Mouse (Mus musculus) brain, adult 2 months (tissue): ENCODE measurements around the gene Stx4a.
A peak's percentile ranks its signal among the peaks of the same experiment; 100 is the strongest.
"Not testable (repeated sequence)": the region's sequence is repeated elsewhere in the genome, so short reads cannot be mapped to it uniquely, and the experiment has no call there.

Source experiments
- DNase-seq: peaks from one replicate; pipeline ENCODE4 v3.0.0; 2011; ENCODE audit warnings: low read depth, low spot score

Stx4a gene

DNA sequence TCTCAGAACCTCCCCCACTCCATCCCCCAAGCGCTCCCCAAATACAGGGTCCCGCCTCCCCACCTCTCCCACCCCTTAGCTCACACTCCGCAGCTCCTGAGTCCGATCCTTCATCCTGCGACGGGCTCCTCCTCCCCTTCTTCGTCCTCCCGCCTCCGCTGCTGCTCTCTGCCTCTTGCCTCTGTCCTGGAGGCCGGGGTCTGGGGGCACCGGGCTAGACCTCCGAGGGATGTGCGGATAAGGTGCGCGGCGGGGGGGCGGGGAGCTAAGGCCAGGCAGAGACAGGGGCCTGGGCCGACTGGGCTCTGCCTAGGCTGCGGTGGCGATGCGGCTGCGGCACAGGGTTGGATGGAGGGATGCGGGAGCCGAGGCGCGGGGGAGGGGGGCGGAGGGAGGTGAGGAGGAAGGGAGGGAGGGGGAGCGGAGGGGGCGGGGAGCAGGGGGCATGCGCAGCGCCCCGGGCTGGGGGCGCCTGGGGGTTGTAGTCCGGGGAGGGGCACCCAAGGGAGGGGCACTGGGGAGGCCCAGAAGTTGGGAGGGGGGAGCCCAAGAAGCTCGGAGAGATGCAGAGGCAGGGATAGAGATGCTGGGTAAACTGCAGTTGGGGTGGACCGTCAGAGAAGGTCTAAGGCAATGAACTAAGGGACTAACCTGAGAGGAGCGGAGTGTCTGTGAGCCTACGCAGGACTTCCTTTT is at the start of gene Stx4a, which contains the start of gene Stx1b:
Stx4a (plus strand) TSS at position 119 of the 696 bp plus-strand sequence.
Stx1b (minus strand) TSS at position 374 of the 696 bp plus-strand sequence.
- peak; percentile 94 for DNase-seq

DNA sequence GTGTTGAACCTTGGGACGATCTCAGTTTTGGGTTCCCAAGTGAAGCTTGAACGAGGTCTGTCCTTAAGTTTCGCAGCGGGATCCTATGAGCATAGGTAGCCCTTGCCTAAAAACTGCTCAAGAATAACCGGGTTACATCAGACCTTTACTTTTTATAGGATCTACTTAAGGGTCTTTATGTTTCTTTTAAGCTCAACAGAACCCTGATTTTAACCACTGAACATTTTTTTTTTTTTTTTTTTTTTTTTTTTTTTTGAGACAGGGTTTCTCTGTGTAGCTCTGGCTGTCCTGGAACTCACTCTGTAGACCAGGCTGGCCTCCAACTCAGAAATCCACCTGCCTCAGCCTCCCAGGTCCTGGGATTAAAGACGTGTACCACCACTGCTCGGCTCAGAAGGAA is 48.3 kb upstream of the Stx4a start:
- not testable (repeated sequence) for DNase-seq

DNA sequence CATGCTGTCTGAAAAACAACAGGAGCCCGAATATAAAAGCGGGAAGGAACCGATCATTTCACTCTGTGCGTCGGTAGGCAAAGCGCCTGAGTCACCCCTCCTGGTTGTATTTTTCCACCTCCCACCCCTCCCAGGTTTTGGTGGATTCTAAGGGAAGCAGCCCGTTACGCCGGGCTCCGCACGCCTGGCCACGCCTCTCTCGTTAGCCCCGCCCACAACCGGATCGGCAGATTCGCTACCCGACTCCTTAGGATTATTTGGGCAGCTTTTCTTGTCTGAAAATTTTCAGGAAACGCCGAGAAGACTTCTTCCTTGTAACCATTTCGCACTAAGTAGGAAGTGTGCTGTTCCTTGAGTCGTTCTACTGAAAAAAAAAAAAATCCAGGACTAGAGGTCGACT is 47.7 kb upstream of the Stx4a start, which contains the start of gene Setd1a:
Setd1a (plus strand) TSS at position 245 of the 400 bp plus-strand sequence.
- DNase-seq: peak; percentile 95

DNA sequence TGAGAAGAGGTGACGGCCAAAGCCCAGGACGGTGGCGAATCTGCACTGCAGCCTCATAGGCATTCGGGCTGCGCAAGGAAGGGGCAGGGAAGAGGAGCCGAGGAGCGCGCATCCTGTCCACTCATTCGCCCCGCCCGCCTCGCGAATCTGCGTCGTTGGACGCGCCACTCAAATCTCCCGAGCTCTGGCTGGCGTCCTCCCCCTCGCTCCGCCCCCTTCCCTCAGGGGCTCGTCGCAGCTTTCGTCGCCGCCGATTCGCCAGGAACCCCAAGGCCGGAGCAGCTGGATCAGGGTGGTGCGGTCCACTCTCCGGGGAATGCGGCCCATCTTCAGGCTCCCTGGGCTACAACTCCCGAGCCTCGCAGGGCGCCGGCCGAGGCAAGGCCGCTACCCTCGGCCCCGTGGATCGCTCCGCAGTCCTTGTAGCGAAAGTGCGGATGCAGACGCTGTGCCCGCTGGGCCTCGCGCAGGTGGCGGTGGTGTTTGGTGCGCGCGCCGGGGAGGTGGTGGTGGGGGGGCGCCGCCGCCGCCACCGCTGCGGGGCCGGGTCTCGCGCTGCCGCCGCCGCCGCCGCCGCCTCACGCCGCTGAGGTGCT is 47.1 kb upstream of the Stx4a start:
- DNase-seq: peak; percentile 99

DNA sequence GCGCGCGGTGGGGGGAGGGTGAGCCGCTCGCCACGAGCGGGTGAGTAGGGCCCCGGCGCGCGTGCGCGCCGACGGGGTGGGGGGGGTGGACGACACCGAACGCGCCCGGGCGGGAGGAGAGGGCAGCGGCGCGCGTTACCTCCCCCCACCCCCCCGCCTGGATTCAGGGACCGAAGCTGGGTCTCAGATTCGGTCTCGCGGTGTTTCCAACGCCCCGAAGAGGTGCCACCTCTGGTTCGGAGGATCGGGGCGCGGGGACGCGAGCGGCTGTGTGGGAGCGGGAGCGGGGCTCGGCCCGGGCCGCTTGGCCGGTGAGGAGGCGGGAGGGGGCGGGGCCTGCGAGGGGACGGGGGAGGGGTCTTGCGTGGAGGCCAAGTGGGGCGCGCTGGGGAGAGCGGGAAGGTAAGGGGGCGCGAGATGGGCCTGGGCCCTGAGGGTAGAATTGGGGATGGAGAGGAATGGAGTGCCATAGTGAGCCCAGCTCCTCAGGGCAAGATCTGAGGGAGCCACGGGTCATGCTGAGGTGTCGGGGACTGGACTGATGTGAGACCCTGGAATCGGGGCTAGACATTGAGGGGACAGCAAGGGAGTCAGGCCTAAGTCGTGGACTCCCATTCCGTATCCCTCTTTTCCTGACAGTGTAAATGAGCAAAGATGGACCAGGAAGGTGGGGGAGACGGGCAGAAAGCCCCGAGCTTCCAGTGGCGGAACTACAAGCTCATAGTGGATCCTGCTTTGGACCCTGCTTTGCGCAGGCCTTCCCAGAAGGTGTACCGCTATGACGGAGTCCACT is 46.4 kb upstream of the Stx4a start:
- DNase-seq: peak; percentile 61

DNA sequence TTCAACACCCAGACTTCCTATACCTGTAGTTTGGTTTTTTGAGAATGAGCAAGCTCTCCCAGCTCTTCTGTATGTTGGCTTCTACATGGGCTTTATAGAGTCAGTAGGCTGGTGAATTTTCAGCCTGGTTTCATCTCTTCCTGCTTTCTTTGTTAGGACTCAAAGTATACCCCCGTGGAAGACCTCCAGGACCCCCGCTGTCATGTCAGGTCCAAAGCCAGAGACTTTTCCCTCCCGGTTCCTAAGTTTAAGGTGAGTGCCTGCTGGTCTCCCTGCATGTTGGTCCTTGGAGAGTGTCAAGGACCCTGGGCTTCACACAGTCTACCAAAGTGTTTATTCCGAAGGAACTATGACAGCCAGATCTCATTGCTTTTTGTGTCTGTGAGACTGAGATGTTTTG is 45.7 kb upstream of the Stx4a start:
- no peak for DNase-seq

DNA sequence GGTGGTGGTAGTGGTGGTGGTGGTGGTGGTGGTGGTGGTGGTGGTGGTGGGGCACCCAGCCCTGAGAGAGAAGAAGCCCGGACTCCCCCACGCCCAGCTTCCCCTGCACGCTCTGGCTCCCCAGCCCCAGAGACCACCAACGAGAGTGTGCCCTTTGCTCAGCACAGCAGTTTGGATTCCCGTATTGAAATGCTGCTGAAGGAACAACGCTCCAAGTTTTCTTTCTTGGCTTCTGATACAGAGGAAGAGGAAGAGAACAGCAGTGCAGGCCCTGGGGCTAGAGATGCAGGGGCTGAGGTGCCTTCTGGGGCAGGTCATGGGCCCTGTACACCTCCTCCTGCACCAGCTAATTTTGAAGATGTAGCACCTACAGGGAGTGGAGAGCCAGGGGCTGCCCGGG is 38.8 kb upstream of the Stx4a start, which contains the start of gene Gm49388:
Gm49388 (plus strand) TSS at position 301 of the 400 bp plus-strand sequence.
- DNase-seq: no peak

DNA sequence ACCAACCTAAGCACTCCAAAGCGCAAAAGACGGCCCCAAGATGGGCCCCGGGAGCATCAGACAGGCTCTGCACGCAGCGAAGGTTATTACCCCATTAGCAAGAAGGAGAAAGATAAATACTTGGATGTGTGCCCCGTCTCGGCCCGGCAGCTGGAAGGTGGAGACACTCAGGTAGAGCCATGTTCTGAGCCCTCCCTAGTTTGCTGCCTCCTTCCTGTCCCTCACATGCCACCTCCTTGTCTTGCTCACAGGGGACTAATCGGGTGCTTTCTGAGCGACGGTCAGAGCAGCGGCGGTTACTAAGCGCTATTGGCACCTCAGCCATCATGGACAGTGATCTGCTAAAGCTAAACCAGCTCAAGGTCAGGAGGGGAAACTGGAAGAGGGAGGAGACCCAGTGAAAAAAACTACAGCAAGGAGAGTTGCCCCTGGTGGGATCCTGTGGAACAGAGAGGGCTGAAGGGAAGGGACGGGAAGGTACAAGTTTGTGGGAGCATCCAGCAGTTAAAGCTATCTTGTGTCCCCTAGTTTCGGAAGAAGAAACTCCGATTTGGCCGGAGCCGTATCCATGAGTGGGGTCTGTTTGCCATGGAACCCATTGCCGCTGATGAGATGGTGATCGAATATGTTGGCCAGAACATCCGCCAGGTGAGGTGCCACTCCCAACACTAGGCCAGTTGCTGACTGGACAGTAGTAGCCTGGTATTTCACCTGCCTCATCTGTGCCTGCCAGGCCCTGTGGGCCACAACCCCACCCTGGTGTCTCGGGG is 26.8 kb upstream of the Stx4a start:
- no peak for DNase-seq

DNA sequence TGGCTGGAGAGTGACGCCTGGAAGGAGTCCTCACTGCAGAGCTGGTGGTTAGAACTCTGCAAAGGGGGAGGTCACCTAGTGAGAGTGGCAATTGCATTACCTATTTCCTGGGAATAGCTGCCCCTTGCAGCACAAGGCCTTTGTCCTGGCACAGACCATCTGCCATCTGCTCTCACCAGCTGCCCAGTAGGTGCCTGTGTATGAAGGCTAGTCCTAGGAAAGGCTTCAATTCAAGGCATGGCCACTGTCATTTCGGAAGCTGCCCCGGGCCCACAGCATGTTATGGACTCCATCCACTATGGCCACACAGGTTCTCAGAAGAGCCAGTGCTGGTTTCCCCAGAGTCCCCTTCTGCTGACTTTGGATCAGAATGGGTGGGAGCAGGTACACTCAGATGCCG is 25.5 kb upstream of the Stx4a start:
- DNase-seq: peak; percentile 99

DNA sequence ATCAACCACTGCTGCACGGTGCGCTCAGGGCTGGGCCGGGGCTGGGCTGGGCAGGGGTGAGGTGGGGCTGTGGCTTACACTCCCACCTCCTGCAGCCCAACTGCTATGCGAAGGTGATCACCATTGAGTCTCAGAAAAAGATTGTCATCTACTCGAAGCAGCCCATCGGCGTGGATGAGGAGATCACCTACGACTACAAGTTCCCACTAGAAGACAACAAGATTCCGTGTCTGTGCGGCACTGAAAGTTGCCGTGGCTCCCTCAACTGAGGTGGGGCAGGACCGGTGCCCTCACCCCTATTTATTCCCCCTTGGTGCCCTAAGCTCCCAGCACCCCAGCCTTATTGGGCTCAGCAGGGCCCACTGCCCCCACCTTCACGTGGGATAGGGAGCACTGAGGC is 24.9 kb upstream of the Stx4a start:
- no peak for DNase-seq

DNA sequence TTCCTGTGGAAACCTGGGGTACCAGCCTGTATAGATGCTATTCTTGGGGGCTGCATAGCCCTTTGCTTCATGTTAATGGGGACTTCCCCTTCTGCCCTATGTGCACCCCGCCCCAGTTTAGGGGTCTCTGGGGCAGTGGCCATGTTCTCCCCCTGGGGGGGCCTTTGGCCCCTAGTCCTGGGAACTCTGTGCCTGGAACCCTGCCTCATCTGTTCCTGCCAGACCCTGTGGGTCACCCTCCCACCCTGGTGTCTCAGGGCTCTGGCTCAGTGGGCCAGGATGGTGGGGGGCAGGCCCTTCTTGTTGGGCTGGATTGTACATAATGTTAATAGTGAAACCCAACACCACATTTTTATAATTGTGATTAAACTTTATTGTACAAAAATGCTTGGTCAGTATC is 24.4 kb upstream of the Stx4a start:
- DNase-seq: no peak

DNA sequence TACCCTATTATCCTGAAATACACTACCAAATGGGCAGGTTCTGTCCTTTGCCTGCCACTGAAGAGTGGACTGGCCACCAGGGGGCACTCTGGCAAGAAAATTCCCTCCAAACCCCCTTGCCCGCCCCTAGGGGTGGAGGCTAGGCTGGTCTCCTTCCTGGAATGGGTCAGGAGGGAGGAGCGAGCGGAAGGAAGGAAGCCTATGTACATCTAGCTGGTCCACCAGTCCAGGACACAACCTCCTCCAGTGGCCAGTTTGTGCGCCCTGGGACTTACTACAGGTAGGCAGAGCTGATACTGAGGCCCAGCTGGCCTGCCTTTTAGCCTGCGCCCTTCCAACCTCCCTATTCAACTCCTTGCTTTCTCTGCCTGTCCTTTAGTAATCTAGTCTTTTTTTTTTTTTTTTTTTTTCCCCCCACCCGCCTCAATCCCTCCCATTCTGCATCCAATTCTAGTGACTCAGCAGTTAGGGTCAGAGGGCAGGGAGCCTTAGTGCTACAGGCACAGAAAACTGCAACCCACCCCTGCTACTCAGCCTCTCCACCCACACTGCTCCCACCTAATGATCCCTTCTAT is 23.6 kb upstream of the Stx4a start, which contains the start of gene Hsd3b7:
Hsd3b7 (plus strand) TSS at position 170 of the 575 bp plus-strand sequence.
- peak; percentile 94 for DNase-seq

DNA sequence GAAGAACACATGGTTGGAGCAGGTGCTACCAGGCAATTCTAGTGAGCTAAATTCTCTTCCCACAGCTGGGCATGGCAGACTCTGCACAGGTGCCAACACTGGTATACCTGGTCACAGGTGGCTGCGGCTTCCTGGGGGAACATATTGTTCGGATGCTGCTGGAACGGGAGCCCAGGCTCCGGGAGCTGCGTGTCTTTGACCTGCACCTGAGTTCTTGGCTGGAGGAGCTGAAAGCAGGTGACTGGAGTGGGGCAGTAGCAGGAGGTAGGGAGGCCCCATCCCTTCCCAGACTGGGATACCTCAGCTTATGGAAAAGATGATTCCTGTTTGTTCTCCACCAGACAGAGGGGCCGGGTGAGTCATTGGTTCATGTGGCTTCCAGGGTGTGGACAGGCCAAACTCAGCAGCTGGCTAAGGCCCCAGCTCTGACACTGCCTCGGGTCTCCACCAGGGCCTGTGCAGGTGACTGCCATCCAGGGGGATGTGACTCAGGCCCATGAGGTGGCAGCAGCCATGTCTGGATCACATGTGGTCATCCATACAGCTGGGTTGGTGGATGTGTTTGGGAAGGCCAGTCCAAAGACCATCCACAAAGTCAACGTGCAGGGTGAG is 23.0 kb upstream of the Stx4a start:
- peak; percentile 54 for DNase-seq

DNA sequence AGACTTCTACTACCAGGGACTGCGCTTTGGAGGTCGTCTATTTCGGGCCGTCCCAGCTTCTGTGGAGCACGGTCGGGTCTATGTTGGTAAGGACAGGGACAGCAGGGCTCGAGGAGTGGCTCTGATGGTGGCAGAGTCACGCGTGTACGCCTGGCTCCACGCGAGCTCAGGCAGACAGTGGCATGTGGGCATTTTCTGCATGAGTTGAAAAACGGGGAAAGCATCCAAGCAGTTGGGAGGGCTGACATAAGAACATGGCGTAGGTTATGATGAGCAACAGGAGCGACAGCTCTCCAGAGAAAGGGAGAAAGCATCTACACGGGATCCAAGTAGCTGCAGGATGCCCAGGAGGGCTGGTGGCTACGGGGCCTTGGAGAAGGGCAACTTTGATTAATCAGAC is 21.8 kb upstream of the Stx4a start:
- DNase-seq: peak; percentile 96

DNA sequence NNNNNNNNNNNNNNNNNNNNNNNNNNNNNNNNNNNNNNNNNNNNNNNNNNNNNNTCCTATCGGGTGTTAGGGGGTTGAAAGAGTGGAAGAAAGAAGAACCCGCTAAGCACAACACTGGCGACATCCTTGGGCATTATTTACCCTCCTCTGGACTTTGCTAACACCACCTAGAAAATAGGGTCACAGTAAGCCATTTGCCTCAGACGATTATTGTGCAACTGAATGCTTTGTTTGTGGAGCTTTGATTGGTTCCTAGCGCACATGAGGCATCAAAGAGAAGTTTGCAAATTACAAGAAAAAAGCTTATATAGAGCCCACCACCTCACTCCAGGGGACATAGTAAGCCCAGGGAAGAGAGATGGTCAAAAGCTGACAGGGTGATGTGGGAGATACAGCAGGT is 15.3 kb upstream of the Stx4a start:
- no peak for DNase-seq

DNA sequence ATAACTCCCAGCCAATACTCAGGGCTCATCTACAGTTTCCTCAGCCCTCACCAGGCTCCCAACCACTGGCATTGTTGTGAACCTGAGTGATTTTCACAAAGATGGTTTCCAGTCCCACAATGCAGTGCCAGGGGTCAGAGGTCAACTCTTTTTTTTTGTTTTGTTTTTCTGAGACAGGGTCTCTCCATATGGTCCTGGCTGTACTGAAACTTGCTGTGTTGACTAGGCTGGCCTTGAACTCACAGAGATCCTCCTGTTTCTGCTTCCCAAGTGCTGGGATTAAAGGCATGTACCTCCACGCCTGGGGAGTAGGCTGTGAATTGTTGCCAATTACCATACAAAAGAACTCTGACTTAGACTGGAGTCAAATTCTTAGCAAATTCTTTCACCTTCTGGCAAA is 14.2 kb upstream of the Stx4a start:
- DNase-seq: no peak

DNA sequence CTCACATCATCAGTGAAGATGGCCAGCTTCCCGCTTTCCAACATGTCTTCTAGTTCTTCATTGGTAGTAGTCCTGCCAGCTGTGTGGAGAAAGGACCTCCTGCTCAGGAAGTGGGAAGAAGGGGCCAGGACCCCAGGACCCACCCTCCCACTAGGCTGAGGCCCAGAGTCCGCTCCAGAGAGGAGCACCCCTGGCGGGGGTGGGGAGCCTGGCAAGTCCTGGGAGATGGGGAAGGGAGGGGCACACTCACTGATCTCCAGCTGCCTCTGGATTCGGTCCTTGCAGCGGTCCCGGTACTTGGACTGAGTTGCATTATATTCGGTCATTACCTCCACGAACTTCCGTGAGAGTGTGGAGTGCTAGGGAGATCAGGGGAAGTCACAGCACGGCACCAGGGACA is 13.4 kb upstream of the Stx4a start:
- no peak for DNase-seq

DNA sequence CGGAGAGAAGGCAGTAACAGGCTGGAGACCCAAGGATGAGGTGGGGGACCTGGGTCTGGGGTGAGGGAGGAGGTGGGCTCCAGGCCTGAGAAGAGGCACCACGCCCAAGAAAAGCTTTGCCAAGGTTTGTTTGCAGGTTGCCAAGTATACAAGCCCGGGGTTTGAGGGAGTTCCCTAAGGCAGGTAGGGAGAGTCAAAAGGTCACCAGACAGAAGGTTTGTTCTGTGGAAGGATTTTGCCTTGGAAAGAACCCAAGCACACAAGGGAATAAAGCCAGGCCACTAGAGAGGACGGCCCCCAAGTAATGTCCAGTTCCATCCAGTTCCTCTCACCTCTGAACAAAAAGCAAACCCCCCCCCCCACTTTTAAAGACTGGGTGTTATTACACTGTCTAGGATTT is 12.9 kb upstream of the Stx4a start:
- no peak for DNase-seq

DNA sequence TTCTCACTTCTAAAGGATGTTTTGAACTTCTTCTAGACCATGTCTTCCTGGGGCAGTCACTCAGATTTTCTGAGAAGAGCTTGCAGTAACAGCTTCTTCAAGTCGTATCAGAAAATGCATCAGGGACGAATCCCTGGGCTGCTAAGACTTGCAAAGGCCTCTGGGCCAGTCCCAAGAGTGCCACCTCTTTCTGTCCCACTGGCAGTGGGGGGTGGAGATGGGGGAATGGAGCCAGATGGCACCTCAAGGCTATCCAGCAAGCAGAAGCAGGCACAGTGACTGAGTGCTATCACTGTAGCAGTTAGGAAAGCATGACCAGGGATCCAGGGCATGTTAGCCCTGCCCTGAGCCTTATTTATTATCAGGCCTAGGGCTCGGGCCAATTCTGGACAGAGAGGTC is 11.8 kb upstream of the Stx4a start:
- no peak for DNase-seq

DNA sequence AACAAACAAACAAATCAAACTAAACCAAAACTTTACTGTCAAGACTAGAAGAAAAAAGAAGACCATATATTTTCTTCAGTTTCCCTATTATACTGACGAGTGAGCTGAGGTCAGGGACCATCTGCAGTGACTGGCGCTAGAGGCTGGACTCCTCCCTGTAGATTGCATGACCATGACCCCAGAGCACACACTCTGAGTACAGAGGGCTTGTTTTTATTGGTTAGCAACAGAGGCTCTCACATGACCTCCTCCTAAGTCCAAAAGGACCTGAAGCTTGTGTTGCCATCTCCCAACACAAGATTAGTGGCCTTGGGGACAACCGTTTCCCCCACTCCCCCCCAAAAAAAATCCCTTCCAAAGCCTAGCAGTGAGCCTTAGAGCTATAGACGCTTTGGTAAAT is 10.3 kb upstream of the Stx4a start:
- DNase-seq: no peak
